Mouse (Mus musculus): Measurements from ENCODE around the gene Rpl3l.
A peak's percentile ranks its signal among the peaks of the same experiment; 100 is the strongest.
"Not testable (repeated sequence)": the region's sequence is repeated elsewhere in the genome, so short reads cannot be mapped to it uniquely, and the experiment has no call there.

The Rpl3l gene

GRCm38 (mm10) chr17:24719494-24720222, 8.0 kb upstream of the Rpl3l start:
- peak; percentile 97 to 99 for DNase-seq (ENCODE audit: low spot score in 2 of 2)

- DNase-seq (ENCODE audit: low spot score in 2 of 2): not testable (repeated sequence)
These were observed 7.0 kb upstream of the Rpl3l start for GRCm38 (mm10) chr17:24720616-24721015.

GRCm38 (mm10) chr17:24721383-24721955, 6.2 kb upstream of the Rpl3l start:
- DNase-seq (ENCODE audit: low spot score in 2 of 2): not testable (repeated sequence)

- no peak for DNase-seq (ENCODE audit: low spot score in 2 of 2)
These were observed 5.2 kb upstream of the Rpl3l start for GRCm38 (mm10) chr17:24722220-24722924.

GRCm38 (mm10) chr17:24723122-24723880, 4.3 kb upstream of the Rpl3l start:
- no peak for DNase-seq (ENCODE audit: low spot score in 2 of 2)

- DNase-seq (ENCODE audit: low spot score in 2 of 2): no peak
These were observed 3.8 kb upstream of the Rpl3l start for GRCm38 (mm10) chr17:24723881-24724180.

GRCm38 (mm10) chr17:24724184-24724583, 3.4 kb upstream of the Rpl3l start, which contains the start of gene Ndufb10:
TSS of gene Ndufb10 (minus strand) at chr17:24724478.
- DNase-seq (ENCODE audit: low spot score in 2 of 2): peak; percentile 84 to 97

- no peak for DNase-seq (ENCODE audit: low spot score in 2 of 2)
These were observed 1.8 kb upstream of the Rpl3l start for GRCm38 (mm10) chr17:24725637-24726390.

GRCm38 (mm10) chr17:24728184-24728583, 564 bp downstream of the Rpl3l start:
- no peak for DNase-seq (ENCODE audit: low spot score in 2 of 2)

GRCm38 (mm10) chr17:24729067-24729466, 1.4 kb downstream of the Rpl3l start:
- no peak for DNase-seq (ENCODE audit: low spot score in 2 of 2)

GRCm38 (mm10) chr17:24730787-24731186, 3.2 kb downstream of the Rpl3l start:
- no peak for DNase-seq (ENCODE audit: low spot score in 2 of 2)

GRCm38 (mm10) chr17:24732233-24732935, 4.8 kb downstream of the Rpl3l start:
- no peak for DNase-seq (ENCODE audit: low spot score in 2 of 2)

- DNase-seq (ENCODE audit: low spot score in 2 of 2): no peak
These were observed 5.9 kb downstream of the Rpl3l start for GRCm38 (mm10) chr17:24733434-24734050.

GRCm38 (mm10) chr17:24734513-24734912, 6.9 kb downstream of the Rpl3l start:
- DNase-seq (ENCODE audit: low spot score in 2 of 2): no peak

GRCm38 (mm10) chr17:24735446-24735845, 7.8 kb downstream of the Rpl3l start:
- DNase-seq (ENCODE audit: low spot score in 2 of 2): no peak

GRCm38 (mm10) chr17:24736330-24737051, 8.9 kb downstream of the Rpl3l start, which contains the start of gene Msrb1:
TSS of gene Msrb1 (plus strand) at chr17:24736642.
- peak; percentile 89 to 96 for DNase-seq (ENCODE audit: low spot score in 2 of 2)

- DNase-seq (ENCODE audit: low spot score in 2 of 2): no peak
These were observed 9.7 kb downstream of the Rpl3l start for GRCm38 (mm10) chr17:24737135-24737810.

- no peak for DNase-seq (ENCODE audit: low spot score in 2 of 2)
These were observed 10.6 kb downstream of the Rpl3l start for GRCm38 (mm10) chr17:24738238-24738637.

GRCm38 (mm10) chr17:24739926-24740325, 12.3 kb downstream of the Rpl3l start:
- DNase-seq (ENCODE audit: low spot score in 2 of 2): no peak

All from left cerebral cortex, adult 9 months (tissue).